Mouse (Mus musculus) regulatory T cell (primary cell): Measurements from ENCODE around the gene Lrp8.

Experiments
- in situ Hi-C: fragments of 300-600 bp; cut with MboI, MseI; formaldehyde crosslinking; loops from one replicate; pipeline ENCODE4 v1.15.1; 2025; ENCODE audit warnings: high pct_unique_total_duplicates

The Lrp8 gene

GRCm38 (mm10) chr4:107808655-107809054 lies 6.6 kb downstream of the Lrp8 start:
- in situ Hi-C loops = no loop called here

GRCm38 (mm10) chr4:107811006-107811405 lies 8.9 kb downstream of the Lrp8 start:
- in situ Hi-C loops = no loop called here

GRCm38 (mm10) chr4:107811716-107812330 lies 9.8 kb downstream of the Lrp8 start:
- in situ Hi-C loops = no loop called here

GRCm38 (mm10) chr4:107812336-107812735 lies 10.3 kb downstream of the Lrp8 start:
- in situ Hi-C loops = no loop called here

- in situ Hi-C loops = no loop called here
Measured at GRCm38 (mm10) chr4:107816459-107816858, 14.4 kb downstream of the Lrp8 start.

GRCm38 (mm10) chr4:107817463-107817862 lies 15.4 kb downstream of the Lrp8 start:
- in situ Hi-C loops = no loop called here

GRCm38 (mm10) chr4:107819990-107820719 lies 18.1 kb downstream of the Lrp8 start:
- in situ Hi-C loops = no loop called here

GRCm38 (mm10) chr4:107820856-107821619 lies 19.0 kb downstream of the Lrp8 start:
- in situ Hi-C loops = no loop called here

GRCm38 (mm10) chr4:107822936-107823411 lies 20.9 kb downstream of the Lrp8 start:
- in situ Hi-C loops = no loop called here

- in situ Hi-C loops = no loop called here
Measured at GRCm38 (mm10) chr4:107823511-107823910, 21.4 kb downstream of the Lrp8 start.

GRCm38 (mm10) chr4:107828727-107829218 lies 26.7 kb downstream of the Lrp8 start:
- in situ Hi-C loops = no loop called here

- in situ Hi-C loops = no loop called here
Measured at GRCm38 (mm10) chr4:107829675-107830074, 27.6 kb downstream of the Lrp8 start.

GRCm38 (mm10) chr4:107830189-107830588 lies 28.1 kb downstream of the Lrp8 start:
- in situ Hi-C loops = no loop called here

- in situ Hi-C loops = no loop called here
Measured at GRCm38 (mm10) chr4:107830821-107831221, 28.8 kb downstream of the Lrp8 start.

GRCm38 (mm10) chr4:107831678-107832077 lies 29.6 kb downstream of the Lrp8 start:
- in situ Hi-C loops = no loop called here

- in situ Hi-C loops = no loop called here
Measured at GRCm38 (mm10) chr4:107833525-107833924, 31.5 kb downstream of the Lrp8 start.

GRCm38 (mm10) chr4:107834643-107835314 lies 32.7 kb downstream of the Lrp8 start:
- in situ Hi-C loops = no loop called here

- in situ Hi-C loops = no loop called here
Measured at GRCm38 (mm10) chr4:107835508-107835909, 33.4 kb downstream of the Lrp8 start.

GRCm38 (mm10) chr4:107836758-107837157 lies 34.7 kb downstream of the Lrp8 start:
- in situ Hi-C loops = no loop called here

GRCm38 (mm10) chr4:107837910-107838309 lies 35.8 kb downstream of the Lrp8 start:
- in situ Hi-C loops = no loop called here

GRCm38 (mm10) chr4:107843687-107844086 lies 41.6 kb downstream of the Lrp8 start:
- in situ Hi-C loops = loop anchor here (5.0 kb wide), 1 partner anchor 106 kb away; no protein-coding TSS in a partner anchor
